ENCODE assay signal across 8 mouse cellular contexts in genomic region chr3:137864988-137865982, GRCm38 (mm10). TPM values are rescaled to one million over a fixed set of nuclear protein-coding genes. Genes with fewer than 3 reads are reported as not detected.
DNase-seq lines count a peak whose midpoint lies in the region; ATAC-seq and TF ChIP-seq lines count a peak whose summit lies in the region.

No protein-coding gene starts in this region.

- peaks cover 31% of the 10 kb centered on the region for H3K4me1 ChIP-seq in G1E (ENCODE audit: insufficient read depth, low read depth, low read length)
- H3K4me1 ChIP-seq in forebrain, embryonic 14.5 days (ENCODE audit: control insufficient read depth, insufficient read depth, low read length) = peaks cover 6% of the 10 kb centered on the region
- H3K4me1 ChIP-seq in neural tube, embryonic 15.5 days = peaks cover 29% of the 10 kb centered on the region

- ATAC-seq in G1E (ENCODE audit: extremely low read depth, insufficient number of reproducible peaks, low FRiP score, poor library complexity, severe bottlenecking) = peak; percentile 43
- peak; percentile 41 for ATAC-seq in forebrain, embryonic 14.5 days
- ATAC-seq in neural tube, embryonic 15.5 days (ENCODE audit: low FRiP score) = peak; percentile 48

- H3K36me3 ChIP-seq in G1E (replicated peaks) = peaks cover 26% of the 10 kb centered on the region
- H3K36me3 ChIP-seq in forebrain, embryonic 14.5 days (ENCODE audit: control insufficient read depth, insufficient read depth, low read length) = peaks cover 11% of the 10 kb centered on the region; the same call in 1 of the 2 replicates
- H3K36me3 ChIP-seq in neural tube, embryonic 15.5 days = no peaks in the 10 kb centered on the region

- peak overlapping the region; percentile 84 for H3K4me3 ChIP-seq in G1E (ENCODE audit: low read depth, low read length)
- peak overlapping the region; percentile 84 for H3K4me3 ChIP-seq in forebrain, embryonic 14.5 days (ENCODE audit: low read depth, low read length)
- H3K4me3 ChIP-seq in neural tube, embryonic 15.5 days (replicated peaks) = peak overlapping the region; percentile 80

- H3K4me2 ChIP-seq in forebrain, embryonic 14.5 days (ENCODE audit: low read length) = peak overlapping the region; percentile 50
- peak overlapping the region; percentile 59 for H3K4me2 ChIP-seq in neural tube, embryonic 15.5 days

- no peaks in the 10 kb centered on the region for H3K27me3 ChIP-seq in G1E (ENCODE audit: insufficient read depth, low read length)
- H3K27me3 ChIP-seq in forebrain, embryonic 14.5 days (replicated peaks; ENCODE audit: control insufficient read depth, insufficient read depth, low read length) = no peaks in the 10 kb centered on the region
- no peaks in the 10 kb centered on the region for H3K27me3 ChIP-seq in neural tube, embryonic 15.5 days (replicated peaks)

- under 1% methylated on average over 69 of the region's 74 CpGs for WGBS in forebrain, embryonic 14.5 days
- WGBS in large intestine, adult 2 months = under 1% methylated on average over 74 of the region's 74 CpGs
- WGBS in neural tube, embryonic 15.5 days = under 1% methylated on average over 65 of the region's 74 CpGs

- DNase-seq in G1E (ENCODE audit: low spot score) = peak; percentile 57
- peak; percentile 85 for DNase-seq in cerebellum, adult 11 months
- peak; percentile 96 for DNase-seq in forebrain, embryonic 14.5 days (ENCODE audit: low spot score)
- DNase-seq in heart, postnatal 10 days = peak; percentile 88 to 92
- DNase-seq in large intestine, adult 2 months (ENCODE audit: low read depth, low spot score) = peak; percentile 80
- peak; percentile 87 to 91 for DNase-seq in lung, adult 18-20 months
- DNase-seq in testis, postnatal 10 days (ENCODE audit: low spot score) = peak; percentile 96

- H3K9ac ChIP-seq in forebrain, embryonic 14.5 days (ENCODE audit: low read length) = peak overlapping the region; percentile 95
- peak overlapping the region; percentile 73 for H3K9ac ChIP-seq in neural tube, embryonic 15.5 days (replicated peaks)

- intact Hi-C loops in heart, postnatal 10 days (cut with DNase I) = loop anchor here (1.0 to 10.0 kb wide), 3 partner anchors 54 to 660 kb away; partner anchors contain the start of genes Eif4e, Lamtor3 and Trmt10a

- TF ChIP-seq CTCF in G1E (IDR thresholded peaks at IDR 0.05; ENCODE audit: low read depth, low read length) = no peak

- H3K9me3 ChIP-seq in G1E (replicated peaks) = 0 out of 2 replicates have a peak, but pooled peaks cover 4% of the 10 kb centered on the region
- no peaks in the 10 kb centered on the region for H3K9me3 ChIP-seq in forebrain, embryonic 14.5 days (replicated peaks; ENCODE audit: control insufficient read depth, low read length)
- no peaks in the 10 kb centered on the region for H3K9me3 ChIP-seq in neural tube, embryonic 15.5 days (replicated peaks)

- H3K27ac ChIP-seq in forebrain, embryonic 14.5 days (ENCODE audit: low read depth, low read length) = peak overlapping the region; percentile 97
- H3K27ac ChIP-seq in neural tube, embryonic 15.5 days (replicated peaks) = peak overlapping the region; percentile 97

RNA-seq across cellular contexts. Expression of gene H2afz, which starts 1.0 kb away (rescaled TPM):
- total RNA-seq in G1E (2014; fragmentation: Nextera tagmentation) (814 and 860 TPM in 2 replicates), G1E (2017) (3,552 and 3,752 TPM in 2 replicates)
- polyA plus RNA-seq in G1E (2012) = 3,787 and 4,050 TPM in 2 replicates
- 1,646 and 1,983 TPM in 2 replicates for polyA plus RNA-seq in forebrain, embryonic 14.5 days (2014; fragmentation: Nextera tagmentation; extraction: Ambion mirVana)
- total RNA-seq in heart, postnatal 10 days (2021) = 100 to 1,000 TPM; 153 to 154 TPM
- polyA plus RNA-seq in large intestine, adult 2 months (2012; rRNA removed) = 1,057 and 1,209 TPM in 2 replicates
- 714 and 880 TPM in 2 replicates for polyA plus RNA-seq in neural tube, embryonic 15.5 days (2015; fragmentation: Nextera tagmentation; extraction: Ambion mirVana)

RNA-seq across cellular contexts. Expression of gene Dnajb14, which starts 2.2 kb away (rescaled TPM):
- 23.8 and 27.8 TPM in 2 replicates for total RNA-seq in G1E (2014; fragmentation: Nextera tagmentation)
- 13.0 and 14.4 TPM in 2 replicates for total RNA-seq in G1E (2017)
- polyA plus RNA-seq in G1E (2012) = 2.0 and 2.4 TPM in 2 replicates
- polyA plus RNA-seq in forebrain, embryonic 14.5 days (2014; fragmentation: Nextera tagmentation; extraction: Ambion mirVana) = 6.3 and 9.1 TPM in 2 replicates
- total RNA-seq in heart, postnatal 10 days (2021) = 10 to 100 TPM; 12.1 to 12.8 TPM
- 2.0 and 3.2 TPM in 2 replicates for polyA plus RNA-seq in large intestine, adult 2 months (2012; rRNA removed)
- 15.1 and 17.8 TPM in 2 replicates for polyA plus RNA-seq in neural tube, embryonic 15.5 days (2015; fragmentation: Nextera tagmentation; extraction: Ambion mirVana)

RNA-seq across cellular contexts. Expression of gene Lamtor3, which starts 53.0 kb away (rescaled TPM):
- total RNA-seq in G1E (2014; fragmentation: Nextera tagmentation) (152 and 187 TPM in 2 replicates), G1E (2017) (233 and 234 TPM in 2 replicates)
- polyA plus RNA-seq in G1E (2012) = 27.0 and 38.4 TPM in 2 replicates
- polyA plus RNA-seq in forebrain, embryonic 14.5 days (2014; fragmentation: Nextera tagmentation; extraction: Ambion mirVana) = 143 and 153 TPM in 2 replicates
- 10 to 100 TPM; 87.8 to 98.0 TPM for total RNA-seq in heart, postnatal 10 days (2021)
- polyA plus RNA-seq in large intestine, adult 2 months (2012; rRNA removed) = 25.4 and 29.1 TPM in 2 replicates
- polyA plus RNA-seq in neural tube, embryonic 15.5 days (2015; fragmentation: Nextera tagmentation; extraction: Ambion mirVana) = 128 and 132 TPM in 2 replicates

Comparison
In these comparisons a context has a peak if more than half of its experiments do, and no peak if none do; other contexts are left out.
1. Peak in every context shown above with its lines: DNase-seq, ATAC-seq, H3K4me3 ChIP-seq and H3K27ac ChIP-seq.